Mouse (Mus musculus) gastrocnemius, postnatal 4 days (tissue): Measurements from ENCODE around the gene Cdh1. TPM values are rescaled to one million over a fixed set of nuclear protein-coding genes. Genes with fewer than 3 reads are reported as not detected.
"Not testable (repeated sequence)": the region's sequence is repeated elsewhere in the genome, so short reads cannot be mapped to it uniquely, and the experiment has no call there.

Experiments used
- DNase-seq, 2 experiments: peaks; one replicate each; pipeline ENCODE4 v3.0.0; 2021 to 2022; ENCODE audit warnings: low spot score in 2 of 2, mixed read lengths in 2 of 2
- total RNA-seq, 2 experiments: library from RNA; stranded (reverse); gene quantifications; 2 replicates each; pipeline ENCODE4 v1.2.3; 2021

Cdh1 gene
- total RNA-seq, 2 experiments from 2014 or later = 1.2 TPM

DNA sequence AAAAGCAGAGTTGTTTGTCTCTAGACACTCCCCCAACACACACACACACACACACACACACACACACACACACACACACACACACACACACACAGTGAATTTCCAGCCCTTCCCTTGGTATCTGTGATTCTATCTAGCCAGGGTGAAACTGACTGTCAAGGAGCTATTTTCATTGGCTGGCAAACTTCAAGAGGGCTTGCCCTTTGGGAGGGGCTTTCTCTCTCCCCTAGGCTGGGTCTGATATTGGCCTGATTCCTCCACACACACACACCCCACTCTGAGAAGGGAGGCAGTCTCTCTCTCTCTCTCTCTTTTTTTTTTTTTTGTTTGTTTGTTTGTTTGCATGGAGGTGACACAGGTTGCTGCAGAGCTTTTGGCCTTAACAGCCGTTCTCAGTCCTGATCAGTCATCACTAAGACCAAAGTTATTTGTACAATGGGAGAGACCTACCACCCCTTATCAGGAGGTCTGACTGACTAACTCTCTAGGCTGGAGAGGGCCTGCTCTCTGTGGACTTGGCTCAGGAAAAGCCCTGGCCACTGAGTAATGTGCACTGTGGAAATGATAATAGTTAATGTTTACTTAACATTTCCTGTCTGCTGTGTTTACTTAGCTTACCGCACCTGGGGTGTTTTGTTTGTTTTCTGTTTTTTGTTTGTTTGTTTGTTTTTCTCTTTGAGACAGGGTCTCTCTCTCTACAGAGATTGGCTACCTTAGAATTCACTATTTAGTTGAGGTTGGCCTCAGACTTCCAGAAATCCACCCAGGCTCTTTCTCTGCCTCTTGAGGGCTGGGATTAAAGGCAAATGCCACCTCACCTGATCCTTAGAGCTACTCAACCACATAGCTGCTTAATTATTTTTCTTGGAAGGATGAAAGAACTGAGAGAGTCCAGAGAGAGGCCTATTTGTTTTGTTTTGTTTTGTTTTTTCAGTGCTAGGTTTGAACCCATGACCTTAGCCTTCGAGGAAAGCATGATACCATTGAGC lies 14.4 kb upstream of the Cdh1 start:
- no peak for DNase-seq

DNA sequence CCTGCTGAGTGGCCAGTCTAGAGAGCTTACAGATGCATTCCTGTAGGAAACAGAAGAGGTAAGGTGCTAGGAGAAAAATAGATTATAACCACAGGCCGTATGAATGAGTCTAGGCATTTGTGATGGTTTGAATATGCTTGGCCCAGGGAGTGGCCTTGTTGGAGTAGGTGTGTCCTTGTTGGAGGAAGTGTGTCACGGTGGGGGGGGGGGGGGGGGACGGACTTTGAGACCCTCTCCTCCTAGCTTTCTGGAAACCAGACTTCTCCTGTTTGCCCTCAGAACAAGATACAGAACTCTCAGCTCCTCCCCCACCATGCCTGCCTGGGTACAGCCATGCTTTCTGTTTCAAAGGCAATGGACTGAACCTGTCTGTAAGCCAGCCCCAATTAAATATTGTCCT lies 10.7 kb upstream of the Cdh1 start:
- no peak for DNase-seq

GRCm38 (mm10) chr8:106595623-106596022 lies 7.5 kb upstream of the Cdh1 start:
- not testable (repeated sequence) for DNase-seq

DNA sequence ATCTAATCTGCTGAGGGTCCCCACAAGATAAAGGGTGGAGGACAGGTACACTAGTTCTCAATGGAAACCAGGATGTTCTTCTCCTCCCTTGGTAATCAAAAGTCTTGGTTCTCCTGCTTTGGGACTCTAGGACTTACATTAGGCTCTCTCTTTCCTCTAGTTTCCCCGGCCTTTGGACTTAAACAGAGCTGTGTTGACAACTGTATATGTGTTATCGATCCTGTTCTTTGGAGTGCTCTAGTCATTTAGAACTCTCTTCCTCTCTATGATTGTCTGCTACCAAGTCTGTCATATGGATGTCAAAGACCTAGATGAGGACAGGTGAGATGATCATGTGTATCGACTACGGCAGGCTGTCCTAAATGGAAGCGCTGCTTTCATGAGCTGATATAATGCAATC lies 6.1 kb upstream of the Cdh1 start:
- DNase-seq = no peak

GRCm38 (mm10) chr8:106599265-106599979 lies 3.7 kb upstream of the Cdh1 start:
- no peak for DNase-seq

GRCm38 (mm10) chr8:106603933-106604332 lies 782 bp downstream of the Cdh1 start:
- DNase-seq = no peak

GRCm38 (mm10) chr8:106605657-106606056 lies 2.5 kb downstream of the Cdh1 start:
- DNase-seq = no peak

- no peak for DNase-seq
Measured at GRCm38 (mm10) chr8:106606121-106606520, 3.0 kb downstream of the Cdh1 start.

DNA sequence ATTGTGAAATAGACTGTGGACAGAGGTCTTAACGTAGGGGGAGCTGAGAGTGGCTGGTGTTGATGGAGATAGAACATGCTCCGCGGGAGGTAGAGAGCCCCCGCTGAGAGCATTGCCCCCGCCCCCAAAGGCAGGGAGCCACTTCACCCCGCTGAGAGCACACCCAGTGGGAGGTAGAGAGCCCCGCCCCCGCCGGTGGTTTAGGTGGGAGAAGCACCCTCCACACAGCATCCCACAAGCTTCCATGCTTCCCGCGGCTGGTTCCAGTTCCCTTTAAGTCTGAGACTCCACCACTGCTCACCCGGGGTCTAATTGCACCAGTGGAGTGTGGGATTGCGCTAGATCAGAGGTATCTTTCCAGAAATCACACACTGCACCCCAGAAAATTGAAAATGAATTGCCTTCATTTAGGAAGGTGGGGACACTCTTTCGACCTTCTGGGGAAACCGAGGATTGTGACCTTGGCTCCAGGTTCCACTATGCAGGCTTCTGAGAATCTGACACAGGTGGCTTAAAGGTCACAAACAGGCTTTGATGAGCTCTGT lies 3.5 kb downstream of the Cdh1 start:
- DNase-seq = no peak

DNA sequence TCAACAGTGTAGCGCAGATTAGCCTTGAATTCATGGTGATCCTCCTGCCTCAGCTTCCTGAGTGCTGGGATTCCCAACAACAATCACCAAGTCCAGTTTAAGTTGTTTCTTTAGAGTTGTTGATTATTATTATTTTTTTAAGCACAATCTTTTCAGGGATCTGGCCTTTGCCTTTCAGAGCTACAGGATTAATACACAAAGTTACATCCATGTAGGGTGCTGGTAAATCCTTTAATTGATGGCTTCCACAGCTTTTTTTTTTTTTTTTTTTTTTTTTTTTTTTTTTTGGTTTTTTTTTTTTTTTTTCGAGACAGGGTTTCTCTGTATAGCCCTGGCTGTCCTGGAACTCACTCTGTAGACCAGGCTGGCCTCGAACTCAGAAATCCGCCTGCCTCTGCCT lies 4.6 kb downstream of the Cdh1 start:
- not testable (repeated sequence) for DNase-seq

DNA sequence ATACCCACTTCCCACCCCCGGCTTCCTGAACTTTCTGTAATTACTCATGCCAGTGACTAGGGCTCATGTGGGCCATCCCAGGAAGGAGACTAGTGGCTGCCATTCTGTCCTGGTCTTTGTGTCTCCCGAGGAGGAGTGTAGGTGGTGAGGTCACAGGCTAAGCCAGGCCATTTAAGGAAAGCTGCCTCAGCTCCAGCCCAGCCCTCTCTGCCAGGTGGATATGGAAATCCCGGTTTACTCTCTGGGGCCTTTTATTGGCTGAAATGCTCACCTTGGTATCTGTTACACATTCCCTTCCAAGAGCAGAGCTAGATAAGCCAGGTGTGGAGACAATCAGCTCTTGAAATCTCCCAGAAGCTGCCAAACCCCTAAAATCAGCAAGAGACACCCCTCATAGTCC lies 5.3 kb downstream of the Cdh1 start:
- no peak for DNase-seq

GRCm38 (mm10) chr8:106609076-106609903 lies 6.1 kb downstream of the Cdh1 start:
- no peak for DNase-seq

GRCm38 (mm10) chr8:106610958-106611640 lies 7.9 kb downstream of the Cdh1 start:
- no peak for DNase-seq

DNA sequence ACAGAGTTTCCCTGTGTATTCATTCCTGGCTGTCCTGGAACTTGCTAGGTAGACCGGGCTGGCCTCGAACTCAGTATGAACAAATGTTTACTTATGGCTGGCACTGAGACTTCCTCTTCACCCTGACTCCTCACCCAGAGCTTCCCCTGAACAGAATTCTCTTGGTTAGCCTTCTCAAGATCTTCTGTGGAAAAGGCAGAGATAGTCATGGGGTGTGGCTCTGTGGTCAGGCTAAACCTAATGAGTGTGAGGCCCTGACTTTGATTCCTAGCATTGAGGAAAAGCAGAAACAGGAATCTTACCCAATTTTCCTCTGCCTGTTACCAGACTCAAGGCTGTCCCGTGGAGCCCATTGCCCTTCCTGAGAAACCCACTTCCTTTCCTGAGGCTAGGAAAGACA lies 8.9 kb downstream of the Cdh1 start:
- no peak for DNase-seq

DNA sequence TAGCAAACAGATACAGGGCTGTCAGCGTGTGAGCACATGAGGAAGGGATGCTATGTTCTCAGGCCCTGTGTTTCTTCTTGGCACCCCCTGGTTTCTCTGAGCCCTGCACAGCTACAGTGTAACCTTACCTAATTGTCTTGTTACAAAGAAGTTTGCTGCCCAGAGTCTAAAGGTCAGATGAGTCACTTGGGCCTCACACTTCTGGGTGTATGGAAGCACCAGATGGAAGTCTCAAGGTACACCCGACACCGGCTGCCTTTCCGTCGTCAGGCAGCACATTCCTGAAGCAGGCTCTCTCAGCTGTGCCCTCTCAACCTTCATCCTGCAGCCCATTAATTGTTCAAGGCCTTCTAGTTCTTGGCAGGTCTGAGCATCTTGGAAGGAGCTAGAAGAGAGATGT lies 11.6 kb downstream of the Cdh1 start:
- DNase-seq = no peak

DNA sequence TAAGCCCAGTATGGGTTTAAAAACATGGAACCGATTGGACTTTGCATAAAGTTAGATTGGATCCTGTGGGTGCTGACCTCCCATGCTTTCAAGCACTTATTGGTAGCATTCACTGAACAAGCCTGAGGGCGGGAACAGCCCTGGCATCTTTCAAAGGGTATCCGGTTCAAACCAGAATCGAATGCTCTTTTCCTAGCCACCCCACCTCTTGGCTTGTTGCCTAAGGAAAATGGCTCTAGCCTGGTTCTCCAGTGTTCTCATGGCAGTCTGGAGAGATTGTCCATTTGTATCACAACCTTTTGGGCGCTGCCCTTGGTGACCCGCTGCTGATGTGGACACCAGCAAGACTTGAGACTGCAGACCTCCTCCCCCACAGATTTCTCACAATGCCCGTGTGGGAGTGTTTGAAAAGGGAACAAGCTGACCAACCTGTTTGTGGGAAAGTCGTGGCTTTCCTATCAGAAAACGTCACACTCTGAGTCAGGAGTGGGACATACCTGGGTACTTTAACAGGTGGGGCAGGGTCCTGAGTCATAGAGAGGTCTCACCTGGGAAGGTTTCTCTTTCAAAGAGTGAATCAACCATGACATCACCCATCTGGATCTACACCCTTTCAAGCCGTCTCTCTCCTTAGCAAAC lies 12.6 kb downstream of the Cdh1 start:
- DNase-seq = no peak

DNA sequence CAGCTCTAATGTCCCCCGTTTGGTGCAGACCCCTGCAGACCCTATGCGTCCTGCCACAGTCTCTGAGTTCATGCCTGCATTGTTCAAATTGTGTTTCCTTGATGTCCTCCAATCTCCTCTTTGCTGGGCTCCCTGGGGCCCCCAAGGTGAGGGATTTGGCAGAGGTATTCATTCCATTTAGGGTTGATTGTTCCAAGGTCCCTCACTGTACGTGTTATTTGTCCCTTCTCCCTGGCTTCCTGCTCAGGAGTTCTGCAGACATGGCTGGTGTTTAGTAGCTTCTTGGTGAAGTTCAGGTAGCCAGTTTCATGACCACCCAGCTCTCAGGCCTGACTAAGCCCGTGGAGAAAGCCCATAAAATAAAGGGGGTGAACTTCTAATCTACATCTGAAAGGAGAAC lies 13.5 kb downstream of the Cdh1 start:
- DNase-seq = no peak

- DNase-seq = no peak
Measured at GRCm38 (mm10) chr8:106617196-106617595, 14.0 kb downstream of the Cdh1 start.

DNA sequence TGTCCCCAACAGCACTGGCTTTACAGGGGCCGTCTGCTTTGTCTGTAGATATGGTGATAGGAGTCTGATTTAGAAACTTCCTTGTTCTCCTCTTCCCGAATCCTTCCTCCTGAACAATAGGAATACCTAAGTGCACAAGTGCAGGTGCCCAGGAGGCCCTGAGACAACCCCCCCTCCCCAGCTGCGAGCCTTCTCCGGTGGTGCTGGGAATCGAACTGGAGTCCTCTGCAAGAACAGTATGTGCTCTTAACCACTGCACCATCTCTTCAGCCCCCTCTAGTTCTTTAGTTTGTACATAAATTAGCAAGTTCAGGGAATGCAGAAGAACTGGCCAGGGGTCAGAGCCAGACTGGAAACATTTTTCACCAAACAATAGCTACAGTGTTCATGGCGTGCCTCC lies 14.7 kb downstream of the Cdh1 start:
- DNase-seq = no peak

- DNase-seq = no peak
Measured at GRCm38 (mm10) chr8:106618324-106618723, 15.2 kb downstream of the Cdh1 start.
